Mouse (Mus musculus): ENCODE data around the gene Slc25a36.

- no peak for TF ChIP-seq CTCF (IDR thresholded peaks at IDR 0.05; ENCODE audit: extremely low read depth, insufficient read depth, insufficient read length, insufficient replicate concordance)
- TF ChIP-seq POLR2A (IDR thresholded peaks at IDR 0.05; ENCODE audit: low read depth, low read length): no peak
Observed at GRCm38 (mm10) chr9:97051176-97051575, 59.8 kb downstream of the Slc25a36 start.
